Mouse (Mus musculus) intestine, postnatal 0 days (tissue): ENCODE results near the gene Ccdc62. TPM values are rescaled to one million over a fixed set of nuclear protein-coding genes. Genes with fewer than 3 reads are reported as not detected.

Experiments
- ATAC-seq: fragments of 200-750 bp; cut with Nextera tagmentation; 2 replicates; pipeline ENCODE4 v1.8.0; 2017; ENCODE audit warnings: mild to moderate bottlenecking, moderate TSS enrichment, moderate library complexity
- H3K27ac ChIP-seq: fragments of 300-500 bp; sonication (generic); 2 replicates; pipeline ENCODE4 v1.5.1; 2014; ENCODE audit warnings: mild to moderate bottlenecking, low read depth, low read length, moderate library complexity
- H3K27me3 ChIP-seq: fragments of 300-500 bp; sonication (generic); replicated peaks from 2 replicates; pipeline ENCODE4 v1.6.1; 2014; ENCODE audit warnings: low read length, mixed read lengths; ENCODE audit not compliant: control insufficient read depth, insufficient read depth
- H3K36me3 ChIP-seq: fragments of 300-500 bp; sonication (generic); 2 replicates; pipeline ENCODE4 v1.6.1; 2014; ENCODE audit warnings: mild to moderate bottlenecking, moderate library complexity; ENCODE audit not compliant: control insufficient read depth, insufficient read depth
- H3K4me1 ChIP-seq: fragments of 300-500 bp; sonication (generic); replicated peaks from 2 replicates; pipeline ENCODE4 v1.6.1; 2014; ENCODE audit warnings: antibody characterized with exemption, low read length, mixed read lengths; ENCODE audit not compliant: control insufficient read depth, insufficient read depth
- H3K4me2 ChIP-seq: fragments of 300-500 bp; sonication (generic); replicated peaks from 2 replicates; pipeline ENCODE4 v1.6.1; 2014; ENCODE audit warnings: low read depth, mild to moderate bottlenecking, moderate library complexity
- H3K4me3 ChIP-seq: fragments of 300-500 bp; sonication (generic); 2 replicates; pipeline ENCODE4 v1.5.1; 2014; ENCODE audit warnings: low read depth, low read length
- H3K9ac ChIP-seq: fragments of 300-500 bp; sonication (generic); 2 replicates; pipeline ENCODE4 v1.6.1; 2014; ENCODE audit warnings: mild to moderate bottlenecking, low read depth, low read length
- H3K9me3 ChIP-seq: fragments of 300-500 bp; sonication (generic); 2 replicates; pipeline ENCODE4 v1.6.1; 2016; ENCODE audit warnings: mixed run types; ENCODE audit not compliant: control insufficient read depth
- CTCF ChIP-seq: sonication (generic); IDR thresholded peaks from 2 replicates; pipeline ENCODE4 v1.5.1; 2016; ENCODE audit warnings: low read depth, mild to moderate bottlenecking, control low read depth, antibody characterized with exemption, moderate library complexity
- WGBS: fragments of 180-500 bp; shearing (Covaris S2); extraction: QIAGEN DNeasy Blood & Tissue Kit; methylation state at CpG from one replicate; pipeline ENCODE4 v1.1.7; 2014; 5-methylcytosine and 5-hydroxymethylcytosine counted together
- polyA plus RNA-seq: library from polyadenylated mRNA; unstranded; fragments of >200 nt; fragmentation: Nextera tagmentation; extraction: Ambion mirVana; gene quantifications from 2 replicates; pipeline ENCODE4 v1.2.1, GENCODE M21; 2015

Ccdc62 gene
- polyA plus RNA-seq, 1 experiment from 2014 or later, result 3.8 TPM

DNA sequence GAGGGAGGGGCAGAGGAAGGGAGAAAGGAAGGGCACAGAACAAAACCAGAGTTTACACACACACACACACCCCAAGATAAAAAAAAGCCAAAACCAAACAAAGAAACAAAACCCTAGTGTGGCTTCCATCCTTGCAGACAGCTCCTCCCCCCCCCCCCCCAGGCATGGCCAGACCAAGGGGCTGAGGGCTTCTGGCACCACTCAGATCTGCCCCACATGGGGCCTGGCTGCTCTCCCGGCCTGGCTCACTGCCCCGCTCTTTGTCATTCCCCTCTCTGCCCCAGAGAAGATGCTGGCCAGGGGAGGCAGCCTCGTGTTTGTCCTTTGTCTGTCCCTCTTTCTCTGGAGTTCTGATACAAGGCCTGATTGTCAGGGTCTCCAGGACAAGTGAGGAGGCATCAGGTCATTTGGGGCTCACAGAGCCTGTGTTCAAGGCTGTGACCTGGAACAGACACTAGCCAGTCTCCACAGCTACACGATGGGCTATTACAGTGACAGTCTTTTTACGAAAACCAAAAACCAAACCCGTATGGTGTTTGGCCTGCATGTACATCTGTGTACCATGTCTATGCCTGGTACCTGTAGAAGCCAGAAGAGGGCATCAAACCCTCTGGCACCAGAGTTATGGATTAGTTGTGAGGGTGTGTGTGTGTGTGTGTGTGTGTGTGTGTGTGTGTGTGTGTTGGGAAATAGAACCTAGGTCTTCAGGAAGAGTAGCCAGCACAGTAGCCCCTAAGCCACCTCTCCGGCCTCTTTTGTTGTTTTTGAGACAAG lies 63.0 kb downstream of the Ccdc62 start:
- Histone ChIP-seq H3K4me3 (no peak overlapping the region), H3K36me3 (peaks cover 46% of the 10 kb centered on the region), H3K27me3 (no peaks in the 10 kb centered on the region), H3K27ac (no peak overlapping the region), H3K9me3 (no peaks in the 10 kb centered on the region), H3K4me1 (no peaks in the 10 kb centered on the region), H3K4me2 (no peak overlapping the region), H3K9ac (no peak overlapping the region)
- 61% methylated on average over 7 of the region's 7 CpGs for WGBS
- no peak for ATAC-seq
- peak; percentile 26 for TF ChIP-seq CTCF

DNA sequence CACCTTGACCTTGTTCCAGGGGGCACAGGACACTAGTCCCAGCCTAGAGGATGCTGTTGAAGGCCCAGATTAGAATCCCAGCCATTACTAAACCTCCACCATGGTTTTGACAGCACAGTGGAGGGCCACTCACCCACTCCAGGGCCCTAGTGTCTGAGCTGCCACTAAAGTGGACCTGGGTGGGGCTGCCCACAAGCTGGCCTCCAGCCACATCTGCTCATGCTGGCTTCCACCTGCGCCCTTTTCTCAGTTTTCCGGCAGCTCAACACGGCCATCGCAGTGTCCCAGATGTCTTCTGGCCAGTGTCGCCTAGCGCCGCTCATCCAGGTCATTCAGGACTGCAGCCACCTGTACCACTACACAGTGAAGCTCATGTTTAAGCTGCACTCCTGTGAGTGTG lies 64.0 kb downstream of the Ccdc62 start:
- 97% methylated on average over 7 of the region's 7 CpGs for WGBS
- Histone ChIP-seq H3K9ac (no peak overlapping the region), H3K27me3 (no peaks in the 10 kb centered on the region), H3K36me3 (peaks cover 51% of the 10 kb centered on the region), H3K27ac (no peak overlapping the region), H3K4me3 (no peak overlapping the region), H3K4me2 (no peak overlapping the region), H3K9me3 (no peaks in the 10 kb centered on the region), H3K4me1 (no peaks in the 10 kb centered on the region)
- no peak for ATAC-seq
- TF ChIP-seq CTCF, result no peak

DNA sequence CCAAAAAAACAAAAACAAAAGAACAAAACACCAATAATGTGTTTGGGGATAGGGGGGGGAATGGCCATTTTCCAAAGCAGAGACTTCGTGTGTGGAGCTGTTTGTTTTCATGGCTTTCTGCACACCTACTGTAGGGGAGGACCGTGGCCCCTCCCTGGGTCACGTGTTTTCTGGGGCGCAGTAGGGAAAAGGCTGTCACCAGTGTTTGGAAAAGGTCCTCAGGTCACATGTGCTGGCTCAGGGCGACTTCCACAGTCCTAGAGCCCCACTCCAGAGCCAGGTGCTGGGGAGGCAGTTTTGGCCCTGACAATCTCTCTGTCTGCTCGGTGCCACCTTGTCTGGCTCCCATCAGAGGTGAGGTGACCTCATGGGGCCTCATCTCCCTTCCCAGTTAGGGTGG lies 64.9 kb downstream of the Ccdc62 start:
- TF ChIP-seq CTCF, result no peak
- Histone ChIP-seq H3K9me3 (no peaks in the 10 kb centered on the region), H3K9ac (no peak overlapping the region), H3K27ac (no peak overlapping the region), H3K4me2 (no peak overlapping the region), H3K36me3 (peaks cover 56% of the 10 kb centered on the region), H3K4me1 (no peaks in the 10 kb centered on the region), H3K4me3 (no peak overlapping the region), H3K27me3 (no peaks in the 10 kb centered on the region)
- ATAC-seq, result no peak
- 62% methylated on average over 6 of the region's 6 CpGs for WGBS

DNA sequence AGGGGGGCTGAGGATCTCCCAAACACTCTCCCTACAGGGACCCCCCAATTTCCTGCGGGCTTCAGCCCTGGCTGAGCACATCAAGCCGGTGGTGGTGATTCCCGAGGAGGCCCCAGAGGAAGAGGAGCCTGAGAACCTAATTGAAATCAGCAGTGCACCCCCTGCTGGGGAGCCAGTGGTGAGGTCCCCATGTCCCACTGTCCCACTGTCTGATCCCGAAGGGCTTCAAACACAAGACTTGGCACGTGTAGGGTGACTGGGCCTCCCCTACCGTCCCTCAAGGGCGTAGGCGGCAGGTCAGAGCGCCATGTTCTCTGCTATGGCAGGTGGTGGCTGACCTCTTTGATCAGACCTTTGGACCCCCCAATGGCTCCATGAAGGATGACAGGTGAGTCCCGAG lies 65.7 kb downstream of the Ccdc62 start:
- peaks cover 56% of the 10 kb centered on the region for H3K36me3 ChIP-seq
- TF ChIP-seq CTCF, result peak; percentile 39
- H3K4me1 ChIP-seq, result no peaks in the 10 kb centered on the region
- H3K4me2 ChIP-seq, result no peak overlapping the region
- no peak overlapping the region for H3K4me3 ChIP-seq
- H3K27ac ChIP-seq, result no peak overlapping the region
- 73% methylated on average over 10 of the region's 10 CpGs for WGBS
- H3K27me3 ChIP-seq, result no peaks in the 10 kb centered on the region
- ATAC-seq, result no peak
- H3K9ac ChIP-seq, result no peak overlapping the region
- no peaks in the 10 kb centered on the region for H3K9me3 ChIP-seq

DNA sequence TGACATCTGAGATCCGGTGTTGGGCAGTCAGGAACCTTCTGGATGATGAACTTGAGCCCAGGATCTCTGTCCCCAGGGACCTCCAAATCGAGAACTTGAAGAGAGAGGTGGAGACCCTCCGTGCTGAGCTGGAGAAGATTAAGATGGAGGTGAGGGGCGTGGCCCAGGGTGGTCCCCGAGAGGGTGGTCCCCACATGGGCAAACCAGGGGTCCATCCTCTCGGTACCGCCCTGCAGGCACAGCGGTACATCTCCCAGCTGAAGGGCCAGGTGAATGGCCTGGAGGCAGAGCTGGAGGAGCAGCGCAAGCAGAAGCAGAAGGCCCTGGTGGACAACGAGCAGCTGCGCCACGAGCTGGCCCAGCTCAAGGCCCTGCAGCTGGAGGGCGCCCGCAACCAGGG lies 66.2 kb downstream of the Ccdc62 start:
- Histone ChIP-seq H3K4me2 (no peak overlapping the region), H3K4me3 (no peak overlapping the region), H3K27me3 (no peaks in the 10 kb centered on the region), H3K9ac (no peak overlapping the region), H3K4me1 (no peaks in the 10 kb centered on the region), H3K9me3 (no peaks in the 10 kb centered on the region), H3K36me3 (peaks cover 61% of the 10 kb centered on the region), H3K27ac (no peak overlapping the region)
- no peak for ATAC-seq
- TF ChIP-seq CTCF, result no peak
- WGBS, result 90% methylated on average over 14 of the region's 14 CpGs

DNA sequence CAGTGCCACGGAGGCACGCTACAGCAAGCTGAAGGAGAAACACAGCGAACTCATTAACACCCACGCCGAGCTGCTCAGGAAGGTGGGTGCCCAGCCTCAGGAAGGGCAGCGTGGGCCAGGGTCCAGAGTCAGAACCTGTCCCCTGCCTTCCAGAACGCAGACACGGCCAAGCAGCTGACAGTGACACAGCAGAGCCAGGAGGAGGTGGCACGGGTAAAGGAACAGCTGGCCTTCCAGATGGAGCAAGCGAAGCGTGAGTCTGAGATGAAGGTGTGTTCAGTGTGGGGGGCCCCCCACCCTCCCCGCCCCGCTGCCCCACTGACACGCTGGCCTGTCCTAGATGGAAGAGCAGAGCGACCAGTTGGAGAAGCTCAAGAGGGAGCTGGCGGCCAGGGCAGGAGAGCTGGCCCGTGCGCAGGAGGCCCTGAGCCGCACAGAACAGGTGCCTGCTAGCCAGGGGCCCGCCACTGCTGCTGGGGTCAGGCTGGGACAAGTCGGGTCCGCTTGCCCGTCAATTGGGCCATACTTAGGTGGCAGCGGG lies 66.8 kb downstream of the Ccdc62 start:
- no peak overlapping the region for H3K4me2 ChIP-seq
- no peaks in the 10 kb centered on the region for H3K27me3 ChIP-seq
- no peak for ATAC-seq
- TF ChIP-seq CTCF, result no peak
- no peak overlapping the region for H3K27ac ChIP-seq
- H3K36me3 ChIP-seq, result peaks cover 67% of the 10 kb centered on the region
- no peaks in the 10 kb centered on the region for H3K9me3 ChIP-seq
- WGBS, result 86% methylated on average over 24 of the region's 24 CpGs
- no peak overlapping the region for H3K4me3 ChIP-seq
- H3K4me1 ChIP-seq, result no peaks in the 10 kb centered on the region
- no peak overlapping the region for H3K9ac ChIP-seq
